Comparison of ENCODE assay signal across 8 mouse cellular contexts in the genomic region with DNA sequence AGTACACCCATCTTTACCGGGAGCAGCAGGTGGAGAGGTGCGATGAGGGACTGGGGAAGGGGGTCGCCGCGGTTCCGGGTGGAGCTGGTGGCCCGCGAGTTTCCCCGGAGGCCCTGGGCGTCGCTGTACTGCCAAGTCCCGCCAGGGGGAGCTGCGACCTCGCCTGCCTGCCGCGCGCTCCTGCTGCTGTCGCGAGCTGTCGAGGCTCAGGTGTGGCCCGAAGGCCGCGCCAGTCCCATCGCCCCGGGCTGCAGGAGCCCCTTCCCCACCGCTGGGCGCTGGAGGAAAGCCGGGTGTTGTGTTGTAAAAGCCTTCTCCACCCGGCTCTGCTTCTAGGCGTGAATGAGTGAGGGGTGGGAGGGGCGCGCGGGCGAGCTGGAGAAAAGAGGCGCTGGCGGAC. TPM values are rescaled to one million over a fixed set of nuclear protein-coding genes. Genes with fewer than 3 reads are reported as not detected.
DNase-seq lines count a peak whose midpoint lies in the region; ATAC-seq and TF ChIP-seq lines count a peak whose summit lies in the region.

No protein-coding gene starts in this region.

- H3K27ac ChIP-seq in intestine, postnatal 0 days (ENCODE audit: low read depth, low read length) = no peak overlapping the region
- no peak overlapping the region for H3K27ac ChIP-seq in liver, embryonic 12.5 days
- H3K27ac ChIP-seq in stomach, postnatal 0 days (replicated peaks) = no peak overlapping the region

- TF ChIP-seq CTCF in intestine, postnatal 0 days (IDR thresholded peaks at IDR 0.05; ENCODE audit: low read depth) = peak; percentile 98
- TF ChIP-seq CTCF in stomach, postnatal 0 days (IDR thresholded peaks at IDR 0.05; ENCODE audit: low read depth) = peak; percentile 90

- H3K9me3 ChIP-seq in intestine, postnatal 0 days (ENCODE audit: control insufficient read depth) = no peaks in the 10 kb centered on the region
- H3K9me3 ChIP-seq in liver, embryonic 12.5 days (replicated peaks) = no peaks in the 10 kb centered on the region
- H3K9me3 ChIP-seq in stomach, postnatal 0 days (ENCODE audit: control insufficient read depth, low read length) = no peaks in the 10 kb centered on the region

- peaks cover 59% of the 10 kb centered on the region for H3K27me3 ChIP-seq in intestine, postnatal 0 days (replicated peaks; ENCODE audit: control insufficient read depth, insufficient read depth, low read length)
- peaks cover 72% of the 10 kb centered on the region for H3K27me3 ChIP-seq in liver, embryonic 12.5 days (replicated peaks)
- H3K27me3 ChIP-seq in stomach, postnatal 0 days (ENCODE audit: control insufficient read depth, insufficient read depth, low read length) = peaks cover 17% of the 10 kb centered on the region; the same call in 1 of the 2 replicates

- H3K4me3 ChIP-seq in intestine, postnatal 0 days (ENCODE audit: low read depth, low read length) = peak overlapping the region; percentile 23
- H3K4me3 ChIP-seq in liver, embryonic 12.5 days = peak overlapping the region; percentile 46
- H3K4me3 ChIP-seq in stomach, postnatal 0 days (ENCODE audit: low read depth, low read length) = peak overlapping the region; percentile 42

- peak; percentile 61 for ATAC-seq in intestine, postnatal 0 days
- peak; percentile 70 for ATAC-seq in liver, embryonic 12.5 days
- peak; percentile 81 for ATAC-seq in monocyte, adult 5-6 weeks (replicated peaks; ENCODE audit: insufficient number of reproducible peaks, low FRiP score, low TSS enrichment, poor library complexity, severe bottlenecking)
- peak; percentile 82 for ATAC-seq in stomach, postnatal 0 days (ENCODE audit: low FRiP score, low TSS enrichment)

- no peak for TF ChIP-seq EP300 in stomach, postnatal 0 days (optimal IDR thresholded peaks at IDR 0.05)

- under 1% methylated on average over 36 of the region's 36 CpGs for WGBS in intestine, postnatal 0 days
- 1% methylated on average over 36 of the region's 36 CpGs for WGBS in liver, embryonic 12.5 days (ENCODE audit: insufficient replicate concordance)
- WGBS in stomach, postnatal 0 days = under 1% methylated on average over 36 of the region's 36 CpGs

- H3K9ac ChIP-seq in intestine, postnatal 0 days (ENCODE audit: low read depth, low read length) = no peak overlapping the region
- H3K9ac ChIP-seq in liver, embryonic 12.5 days = no peak overlapping the region
- H3K9ac ChIP-seq in stomach, postnatal 0 days (ENCODE audit: low read length) = no peak overlapping the region

- H3K36me3 ChIP-seq in intestine, postnatal 0 days (ENCODE audit: control insufficient read depth, insufficient read depth) = no peaks in the 10 kb centered on the region
- no peaks in the 10 kb centered on the region for H3K36me3 ChIP-seq in liver, embryonic 12.5 days
- H3K36me3 ChIP-seq in stomach, postnatal 0 days (ENCODE audit: control insufficient read depth, insufficient read depth, low read length) = no peaks in the 10 kb centered on the region

- peak overlapping the region; percentile 55 for H3K4me2 ChIP-seq in intestine, postnatal 0 days (replicated peaks; ENCODE audit: low read depth)
- peak overlapping the region; percentile 70 for H3K4me2 ChIP-seq in liver, embryonic 12.5 days
- peak overlapping the region; percentile 56 for H3K4me2 ChIP-seq in stomach, postnatal 0 days (replicated peaks; ENCODE audit: low read depth)

- DNase-seq in right cerebral cortex, adult 18-20 months = peak; percentile 24
- DNase-seq in right cerebral cortex, postnatal 36 days (ENCODE audit: low spot score in 2 of 2) = no peak
- peak; percentile 61 to 78 for DNase-seq in cerebellum, postnatal 4 days (ENCODE audit: low spot score in 2 of 2)
- DNase-seq in gastrocnemius, postnatal 25 days = peak; percentile 58
- peak; percentile 84 for DNase-seq in stomach, postnatal 0 days (ENCODE audit: low spot score)

- H3K4me1 ChIP-seq in intestine, postnatal 0 days (replicated peaks; ENCODE audit: control insufficient read depth, insufficient read depth, low read length) = no peaks in the 10 kb centered on the region; the same call in 1 of the 2 replicates
- peaks cover 8% of the 10 kb centered on the region for H3K4me1 ChIP-seq in liver, embryonic 12.5 days
- H3K4me1 ChIP-seq in stomach, postnatal 0 days (replicated peaks; ENCODE audit: control insufficient read depth, insufficient read depth) = 0 out of 2 replicates have a peak, but pooled peaks cover 3% of the 10 kb centered on the region

RNA-seq across cellular contexts. Expression of a gene that starts 7.6 kb away (rescaled TPM):
- total RNA-seq in gastrocnemius, postnatal 25 days (2021) = not detected
- not detected in 2 replicates for polyA plus RNA-seq in intestine, postnatal 0 days (2015; fragmentation: Nextera tagmentation; extraction: Ambion mirVana)
- not detected in 2 replicates for polyA plus RNA-seq in liver, embryonic 12.5 days (2016; fragmentation: Nextera tagmentation; extraction: Ambion mirVana)
- 0.29 TPM in 1 of 3 replicates, not detected in the others for total RNA-seq in monocyte, adult 5-6 weeks (2017)
- not detected in 2 replicates for polyA plus RNA-seq in stomach, postnatal 0 days (2015; fragmentation: Nextera tagmentation; extraction: Ambion mirVana)

Comparison
In these comparisons a context has a peak if more than half of its experiments do, and no peak if none do; other contexts are left out.
1. DNase-seq: peak in right cerebral cortex, adult 18-20 months (single experiment), cerebellum, postnatal 4 days (2 of 2), gastrocnemius, postnatal 25 days (single experiment) and stomach, postnatal 0 days (single experiment); none in right cerebral cortex, postnatal 36 days (0 of 2).
2. Peak in every context shown above with its lines, with median percentiles within 50 percentile points of each other: ATAC-seq, H3K4me2 ChIP-seq and H3K4me3 ChIP-seq.